Mouse (Mus musculus) kidney, embryonic 16.5 days (tissue): ENCODE results near the gene Rnf114. TPM values are rescaled to one million over a fixed set of nuclear protein-coding genes. Genes with fewer than 3 reads are reported as not detected.

ENCODE experiments used
- ATAC-seq: fragments of 200-750 bp; cut with Nextera tagmentation; 2 replicates; pipeline ENCODE4 v1.8.0; 2017; ENCODE audit warnings: moderate TSS enrichment; ENCODE audit not compliant: low FRiP score, low TSS enrichment
- H3K27ac ChIP-seq: fragments of 300-500 bp; sonication (generic); 2 replicates; pipeline ENCODE4 v1.5.1; 2014; ENCODE audit warnings: low read length
- H3K27me3 ChIP-seq: fragments of 300-500 bp; sonication (generic); 2 replicates; pipeline ENCODE4 v1.6.1; 2014; ENCODE audit warnings: low read length, control low read depth, mixed read lengths; ENCODE audit not compliant: insufficient read depth
- H3K36me3 ChIP-seq: fragments of 300-500 bp; sonication (generic); 2 replicates; pipeline ENCODE4 v1.6.1; 2014; ENCODE audit warnings: low read length, control low read depth, mixed read lengths; ENCODE audit not compliant: insufficient read depth
- H3K4me1 ChIP-seq: fragments of 300-500 bp; sonication (generic); 2 replicates; pipeline ENCODE4 v1.6.1; 2014; ENCODE audit warnings: low read length, control low read depth, mixed read lengths; ENCODE audit not compliant: insufficient read depth
- H3K4me2 ChIP-seq: fragments of 300-500 bp; sonication (generic); replicated peaks from 2 replicates; pipeline ENCODE4 v1.6.1; 2014; ENCODE audit warnings: low read depth, low read length
- H3K4me3 ChIP-seq: fragments of 300-500 bp; sonication (generic); 2 replicates; pipeline ENCODE4 v1.5.1; 2014; ENCODE audit warnings: mild to moderate bottlenecking, low read length
- H3K9ac ChIP-seq: fragments of 300-500 bp; sonication (generic); replicated peaks from 2 replicates; pipeline ENCODE4 v1.6.1; 2014; ENCODE audit warnings: low read length
- H3K9me3 ChIP-seq: fragments of 300-500 bp; sonication (generic); 2 replicates; pipeline ENCODE4 v1.6.1; 2016; ENCODE audit warnings: low read length, control low read depth
- WGBS: fragments of 180-500 bp; shearing (Covaris S2); extraction: QIAGEN DNeasy Blood & Tissue Kit; methylation state at CpG from one replicate; pipeline ENCODE4 v1.1.7; 2014; 5-methylcytosine and 5-hydroxymethylcytosine counted together
- polyA plus RNA-seq: library from polyadenylated mRNA; unstranded; fragments of >200 nt; fragmentation: Nextera tagmentation; extraction: Ambion mirVana; gene quantifications from 2 replicates; pipeline ENCODE4 v1.2.1, GENCODE M21; 2015

The Rnf114 gene
- 104 and 108 TPM in 2 replicates for polyA plus RNA-seq

DNA sequence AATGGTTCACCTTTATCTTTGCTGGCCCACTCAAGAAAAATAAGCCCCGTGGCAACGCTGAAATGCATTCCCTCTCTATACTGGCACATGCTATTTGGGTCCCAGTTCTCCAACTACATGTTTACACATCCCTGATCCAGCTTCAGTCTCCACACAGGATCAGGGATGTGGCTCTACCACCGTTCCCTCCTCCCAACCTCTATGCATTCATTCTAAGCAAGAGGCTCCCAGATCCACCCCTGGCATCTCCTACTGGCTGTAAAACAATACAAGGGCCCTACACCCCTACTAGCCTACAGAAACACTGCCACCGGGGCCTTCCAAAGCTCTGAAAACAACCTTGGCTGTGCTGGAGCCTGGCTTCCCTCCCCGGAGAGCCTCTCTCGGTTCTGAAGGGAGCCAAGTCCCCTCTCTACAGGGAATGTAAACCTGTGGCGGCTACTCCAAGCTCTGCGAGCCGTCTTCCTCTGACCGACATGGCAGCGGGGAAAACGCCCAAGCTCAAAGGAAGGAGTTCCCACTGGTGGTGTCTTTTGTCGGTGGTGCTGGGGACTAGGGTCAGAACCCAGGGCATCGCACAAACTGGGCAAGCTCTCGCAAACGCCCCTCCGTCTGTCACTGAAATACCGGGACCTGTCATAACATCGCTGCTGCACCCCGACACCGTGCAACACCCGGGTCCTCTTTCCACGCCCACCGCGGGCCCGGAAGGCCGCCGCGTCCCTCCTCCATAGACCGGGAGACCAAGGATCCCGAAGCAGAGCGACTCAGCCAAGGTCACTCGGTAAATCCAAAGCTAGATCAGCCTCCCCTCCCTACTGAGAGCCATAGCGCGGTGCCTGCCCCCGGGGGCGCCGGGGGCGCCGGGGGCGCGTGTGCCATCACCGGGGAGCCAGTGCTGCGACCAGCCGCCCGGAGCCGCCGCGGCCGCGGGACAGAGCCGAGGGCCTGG, at the start of gene Rnf114:
TSS of gene Rnf114 (plus strand) at position 889 of the 952 bp plus-strand sequence.
- peak within 1 kb of the TSS; percentile 95 for H3K9ac ChIP-seq
- WGBS = 2% methylated on average over 52 of the region's 52 CpGs
- H3K9me3 ChIP-seq = no peaks in the 10 kb centered on the region
- H3K4me2 ChIP-seq = peak within 1 kb of the TSS; percentile 97
- peak within 1 kb of the TSS; percentile 100 for H3K4me3 ChIP-seq
- peaks cover 20% of the 10 kb centered on the region for H3K4me1 ChIP-seq
- 0 out of 2 replicates have a peak, but pooled peaks cover 3% of the 10 kb centered on the region for H3K36me3 ChIP-seq
- H3K27ac ChIP-seq = peak within 1 kb of the TSS; percentile 99
- no peaks in the 10 kb centered on the region for H3K27me3 ChIP-seq
- ATAC-seq = peak; percentile 13; the same call in 1 of the 2 replicates

DNA sequence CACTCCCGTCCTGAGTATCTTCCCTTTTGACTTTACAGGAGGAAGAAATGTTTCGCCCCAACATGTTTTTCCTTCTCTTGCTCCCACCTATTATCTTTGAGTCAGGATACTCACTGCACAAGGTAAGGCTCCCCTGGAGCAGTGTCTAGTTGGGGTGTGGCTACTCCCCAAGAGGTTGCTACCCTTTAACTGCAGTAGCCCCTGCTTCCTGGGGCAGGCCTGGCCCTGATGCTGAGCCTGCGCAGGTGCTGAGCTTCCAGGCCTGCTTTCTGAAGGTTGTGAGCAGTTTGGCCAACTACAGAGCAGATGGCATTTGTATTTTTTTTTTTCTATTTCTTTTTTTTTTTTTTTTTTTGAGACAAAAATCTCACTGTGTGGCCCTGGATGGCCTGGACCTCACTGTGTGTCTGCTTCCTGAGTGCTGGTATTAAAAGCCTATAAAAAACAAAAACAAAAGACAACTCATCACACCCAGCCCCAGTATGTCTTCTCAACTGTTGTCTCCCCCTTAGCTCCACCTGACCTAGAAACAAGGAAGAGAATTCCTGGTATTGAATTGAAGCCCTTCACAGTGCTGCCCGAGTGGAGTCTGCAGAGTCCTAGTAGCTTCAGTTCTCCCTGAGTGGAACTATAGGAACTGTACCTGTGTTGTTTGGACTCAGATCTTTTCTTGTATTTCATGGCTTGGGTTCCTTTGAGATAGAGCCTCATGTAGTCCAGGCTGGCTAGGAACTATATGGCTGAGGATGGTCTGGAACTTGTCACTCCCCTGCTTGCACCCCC, 48.8 kb upstream of the Rnf114 start:
- H3K9ac ChIP-seq = no peak overlapping the region
- no peak for ATAC-seq
- no peak overlapping the region for H3K4me2 ChIP-seq
- peaks cover 20% of the 10 kb centered on the region for H3K36me3 ChIP-seq
- H3K9me3 ChIP-seq = no peaks in the 10 kb centered on the region
- H3K27ac ChIP-seq = no peak overlapping the region
- 87% methylated on average over 4 of the region's 4 CpGs for WGBS
- peaks cover 16% of the 10 kb centered on the region; the same call in 1 of the 2 replicates for H3K4me1 ChIP-seq
- no peak overlapping the region for H3K4me3 ChIP-seq
- H3K27me3 ChIP-seq = no peaks in the 10 kb centered on the region

DNA sequence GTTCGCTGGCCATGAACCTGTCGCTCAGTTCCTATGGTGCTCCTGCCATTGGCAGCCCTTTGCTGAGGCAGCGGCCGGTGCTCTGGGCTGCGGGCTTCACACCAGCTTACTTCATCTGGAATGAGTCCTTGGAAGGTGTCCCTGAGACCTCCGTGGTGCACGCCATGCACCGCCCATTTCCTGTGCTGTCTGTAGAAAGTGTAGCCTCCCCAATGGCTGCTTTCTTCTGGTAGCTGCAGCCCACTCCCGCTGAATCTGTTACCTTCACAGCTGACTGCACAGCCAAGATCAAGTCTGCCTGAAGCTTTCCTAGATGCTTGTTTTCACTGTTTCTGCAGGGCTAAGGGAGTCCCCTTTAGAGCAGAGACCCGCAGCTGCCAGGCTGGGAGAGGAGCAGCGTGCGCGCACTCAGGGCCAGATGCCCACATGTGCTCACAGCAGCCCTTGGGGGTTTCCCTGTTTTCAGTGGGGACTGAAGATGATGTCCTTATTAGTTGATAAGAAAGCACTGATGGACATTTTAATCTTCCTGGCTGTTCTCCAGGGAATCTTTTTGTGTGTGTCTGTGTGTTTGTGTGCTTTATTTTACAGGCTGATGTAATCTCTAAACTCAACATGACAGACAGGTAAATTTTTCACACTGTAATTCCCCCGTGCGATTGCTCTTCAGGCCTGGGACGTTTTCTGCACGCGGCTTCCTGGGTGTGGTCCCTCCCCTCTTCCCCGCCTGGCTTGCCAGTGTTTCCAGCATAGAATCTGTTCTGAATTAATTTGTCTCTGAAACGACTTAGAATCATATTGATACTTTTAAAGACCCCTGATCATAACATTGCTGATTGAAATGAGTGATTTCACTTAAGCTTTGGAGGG, 46.3 kb upstream of the Rnf114 start:
- Histone ChIP-seq H3K27me3 (no peaks in the 10 kb centered on the region), H3K9ac (no peak overlapping the region), H3K4me1 (peaks cover 16% of the 10 kb centered on the region; the same call in 1 of the 2 replicates), H3K27ac (peak overlapping the region; percentile 43), H3K9me3 (no peaks in the 10 kb centered on the region), H3K4me3 (no peak overlapping the region), H3K4me2 (no peak overlapping the region), H3K36me3 (peaks cover 20% of the 10 kb centered on the region)
- WGBS = 42% methylated on average over 20 of the region's 20 CpGs
- peak; percentile 77 for ATAC-seq

DNA sequence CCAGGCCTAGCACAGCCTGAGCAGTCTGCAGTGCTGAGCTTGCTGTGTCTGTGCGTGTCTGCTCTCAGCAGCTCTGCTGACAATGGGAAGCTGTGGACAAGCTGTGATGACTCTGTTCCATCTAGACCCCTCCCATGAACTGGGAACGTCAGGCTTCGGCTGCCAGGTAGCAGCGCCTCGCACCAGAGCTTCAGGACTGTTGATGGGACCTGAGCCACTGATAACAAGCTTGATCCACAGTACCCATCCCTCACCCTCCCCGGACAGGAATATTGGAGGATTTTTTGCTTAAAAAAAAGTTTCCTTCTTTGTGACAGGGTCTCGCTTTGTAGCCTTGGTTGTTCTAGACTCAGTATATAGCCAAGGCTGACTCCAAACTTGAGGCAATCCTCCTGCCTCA, 45.2 kb upstream of the Rnf114 start:
- Histone ChIP-seq H3K27ac (no peak overlapping the region), H3K36me3 (peaks cover 23% of the 10 kb centered on the region), H3K9ac (no peak overlapping the region), H3K4me3 (no peak overlapping the region), H3K4me1 (peaks cover 16% of the 10 kb centered on the region; the same call in 1 of the 2 replicates), H3K27me3 (no peaks in the 10 kb centered on the region), H3K9me3 (no peaks in the 10 kb centered on the region), H3K4me2 (no peak overlapping the region)
- WGBS = 94% methylated on average over 7 of the region's 7 CpGs
- ATAC-seq = no peak

DNA sequence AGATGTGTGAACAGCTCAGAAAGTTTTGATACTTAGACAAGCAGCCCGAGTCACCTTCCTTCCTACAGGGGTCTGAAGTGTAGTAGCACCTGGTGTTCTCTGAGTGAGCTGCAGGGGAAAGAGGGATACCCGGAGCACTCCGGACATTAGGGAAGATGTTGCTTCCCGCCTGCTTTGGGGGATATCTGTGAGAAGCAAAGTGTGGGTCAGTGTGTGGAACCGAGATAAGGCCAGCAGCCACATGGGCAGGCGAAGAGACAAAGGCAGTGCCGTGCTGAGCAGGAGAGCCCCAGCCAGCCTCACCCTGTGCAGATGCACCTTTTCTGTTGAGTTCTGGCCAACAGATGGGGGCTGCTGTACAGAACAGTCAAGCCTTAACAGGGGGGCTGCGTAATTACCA, 44.8 kb upstream of the Rnf114 start:
- Histone ChIP-seq H3K4me3 (no peak overlapping the region), H3K9ac (no peak overlapping the region), H3K4me1 (peaks cover 16% of the 10 kb centered on the region; the same call in 1 of the 2 replicates), H3K4me2 (no peak overlapping the region), H3K27me3 (no peaks in the 10 kb centered on the region), H3K9me3 (no peaks in the 10 kb centered on the region), H3K27ac (no peak overlapping the region), H3K36me3 (peaks cover 20% of the 10 kb centered on the region)
- no peak for ATAC-seq
- 96% methylated on average over 8 of the region's 8 CpGs for WGBS

DNA sequence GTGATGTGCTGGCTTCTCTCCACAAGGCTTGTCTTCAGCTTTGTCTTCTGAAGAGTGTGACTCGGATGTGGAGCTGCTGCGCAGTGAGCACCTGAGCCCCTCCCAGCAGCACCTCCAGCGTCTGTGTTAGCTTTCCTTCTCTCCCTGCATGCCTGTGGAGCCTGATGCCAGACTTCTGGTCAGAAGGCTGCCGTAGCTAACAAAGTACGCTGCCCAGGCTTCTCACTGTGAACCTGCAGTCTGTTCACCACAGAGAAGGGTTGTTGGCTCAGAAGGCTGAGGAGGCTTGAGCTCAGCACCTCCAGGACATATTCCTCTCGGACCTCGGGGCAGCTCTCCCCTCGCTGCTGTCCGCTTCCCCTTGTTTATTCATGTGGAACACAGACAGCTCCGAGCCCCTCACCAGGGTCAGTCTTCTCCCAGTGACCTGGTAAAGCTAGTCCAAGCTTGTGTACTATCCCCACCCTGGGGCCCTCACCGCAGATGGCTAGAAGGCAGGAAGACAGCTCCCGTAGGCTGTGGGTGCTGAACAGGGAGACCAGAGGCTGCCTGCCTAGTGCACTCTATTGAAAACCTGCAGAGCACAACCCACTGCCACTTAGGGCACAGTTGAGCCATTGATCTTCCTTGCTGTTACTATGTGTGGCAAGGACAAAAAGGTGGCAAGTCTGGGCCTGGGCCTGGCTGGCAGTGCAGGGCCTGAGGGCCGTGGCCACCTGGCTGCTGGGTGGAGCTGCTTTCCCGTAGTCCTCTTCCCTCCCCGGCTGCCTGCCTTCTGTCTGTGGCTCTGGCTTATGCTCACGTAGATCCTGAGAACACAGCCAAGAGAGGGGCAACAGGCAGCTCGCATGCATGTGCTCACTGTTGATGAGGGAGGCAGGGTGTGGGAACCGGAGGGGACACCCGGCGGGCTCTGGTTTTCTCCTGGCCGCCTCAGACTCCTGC, 42.8 kb upstream of the Rnf114 start:
- Histone ChIP-seq H3K4me3 (no peak overlapping the region), H3K27me3 (no peaks in the 10 kb centered on the region), H3K36me3 (peaks cover 27% of the 10 kb centered on the region), H3K9me3 (no peaks in the 10 kb centered on the region), H3K4me1 (peaks cover 16% of the 10 kb centered on the region; the same call in 1 of the 2 replicates), H3K9ac (no peak overlapping the region), H3K27ac (no peak overlapping the region), H3K4me2 (no peak overlapping the region)
- no peak for ATAC-seq
- WGBS = 74% methylated on average over 21 of the region's 21 CpGs

DNA sequence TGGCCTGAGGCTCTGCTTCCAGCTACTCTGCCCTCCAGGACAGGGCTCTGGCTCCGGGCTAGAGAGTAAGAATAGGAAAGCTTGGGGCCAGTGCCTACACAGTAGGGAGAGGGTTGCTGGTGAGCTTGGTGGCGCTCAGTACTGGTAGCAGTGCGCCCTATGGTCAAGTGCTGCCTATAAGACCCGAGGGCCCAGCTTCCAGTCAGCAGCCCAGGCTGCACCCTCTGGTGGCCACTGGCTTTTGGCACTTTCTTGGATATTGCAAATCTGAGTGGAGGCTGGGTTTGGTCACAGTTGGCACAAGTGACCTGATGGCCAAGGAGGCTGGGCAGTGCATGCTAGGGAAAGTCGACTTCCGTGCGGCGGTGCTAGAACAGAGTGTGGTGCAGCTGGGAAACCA, 41.8 kb upstream of the Rnf114 start:
- H3K4me1 ChIP-seq = peaks cover 8% of the 10 kb centered on the region; the same call in 1 of the 2 replicates
- ATAC-seq = no peak
- WGBS = 91% methylated on average over 8 of the region's 8 CpGs

DNA sequence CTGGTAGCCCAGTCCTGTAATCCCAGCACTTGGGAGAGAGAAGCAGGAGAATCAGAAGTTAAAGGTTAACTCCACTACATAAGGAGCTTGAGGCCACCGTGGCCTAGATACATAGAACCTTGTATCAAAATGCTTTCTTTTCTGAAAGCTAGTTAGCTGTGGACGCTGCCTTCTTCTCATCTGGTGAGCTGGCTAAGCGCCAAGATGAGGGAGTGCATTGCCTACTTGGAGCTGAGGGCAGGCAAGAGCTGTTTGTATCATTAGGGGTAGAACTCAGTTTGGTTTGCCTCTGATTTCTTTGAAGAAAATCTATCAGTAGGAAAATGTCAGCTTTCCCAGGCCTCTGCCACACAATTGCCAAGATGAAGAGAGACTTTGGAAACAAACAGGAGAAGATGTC, 38.6 kb upstream of the Rnf114 start:
- WGBS = 74% methylated on average over 3 of the region's 3 CpGs
- Histone ChIP-seq H3K9me3 (no peaks in the 10 kb centered on the region), H3K4me1 (no peaks in the 10 kb centered on the region), H3K27me3 (no peaks in the 10 kb centered on the region), H3K9ac (no peak overlapping the region), H3K27ac (no peak overlapping the region), H3K4me2 (no peak overlapping the region), H3K36me3 (peaks cover 57% of the 10 kb centered on the region), H3K4me3 (no peak overlapping the region)
- ATAC-seq = no peak

More for the DNA sequence above, 41.8 kb upstream of the Rnf114 start:
- no peak overlapping the region for H3K4me2 ChIP-seq
- H3K27ac ChIP-seq = no peak overlapping the region
- H3K9me3 ChIP-seq = no peaks in the 10 kb centered on the region
- no peak overlapping the region for H3K9ac ChIP-seq
- peaks cover 36% of the 10 kb centered on the region for H3K36me3 ChIP-seq
- H3K27me3 ChIP-seq = no peaks in the 10 kb centered on the region
- no peak overlapping the region for H3K4me3 ChIP-seq
